Mouse (Mus musculus) heart, adult 9 months (tissue): ENCODE measurements at regions not wholly inside any gene's neighbourhood (a gene's known extent, or its start where the extent isn't known, plus 50 kb on each side); places are given as distances from the start of the nearest gene placed in this dataset.

Source experiments
- DNase-seq, 2 experiments: peaks; one replicate each; pipeline ENCODE4 v3.0.0; 2022; ENCODE audit warnings: low spot score in 2 of 2

DNA sequence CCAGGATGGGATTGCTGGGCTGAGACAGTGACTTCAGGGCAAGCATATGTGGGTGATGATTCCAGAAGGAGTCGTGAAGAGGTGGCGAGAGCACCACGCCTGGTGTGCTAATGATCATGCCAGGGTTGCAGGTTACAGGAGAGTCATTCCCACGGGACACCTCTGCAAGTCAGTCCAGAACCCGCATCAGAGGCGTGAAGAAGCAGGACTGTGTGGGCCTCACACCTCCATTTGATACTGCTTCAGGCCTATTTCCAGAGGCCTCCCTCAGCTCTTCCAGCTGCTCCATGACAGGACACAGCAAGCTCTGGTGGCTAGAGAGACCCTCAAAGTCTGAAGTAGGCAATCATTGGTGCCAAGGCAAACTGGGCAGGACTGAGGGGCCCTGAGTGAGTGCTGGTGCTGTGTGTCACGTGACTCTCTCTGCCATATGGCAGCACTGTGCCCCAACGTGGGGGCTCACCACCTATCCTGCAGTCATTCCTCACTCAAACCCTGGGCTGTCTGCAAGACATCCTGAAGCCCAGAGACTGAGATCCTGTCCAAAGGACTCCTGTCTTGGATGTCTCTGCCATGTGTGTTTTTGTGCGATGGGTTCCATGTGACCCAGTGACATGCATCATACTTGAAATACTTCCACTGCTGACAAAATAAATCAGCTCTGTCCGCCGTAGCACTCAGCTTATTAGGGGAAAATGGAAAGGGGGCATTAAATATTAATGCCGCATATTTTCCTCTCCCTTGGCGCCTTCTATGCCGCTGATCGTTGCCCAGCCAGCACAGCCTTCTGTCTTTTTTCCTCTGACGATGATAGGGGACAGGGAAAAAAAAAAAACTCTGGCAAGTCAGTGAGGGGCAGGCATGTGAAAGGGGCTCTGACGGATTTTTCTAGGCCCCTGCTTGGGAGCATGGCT is 247.6 kb upstream of the Habp2 start:
- DNase-seq: no peak

DNA sequence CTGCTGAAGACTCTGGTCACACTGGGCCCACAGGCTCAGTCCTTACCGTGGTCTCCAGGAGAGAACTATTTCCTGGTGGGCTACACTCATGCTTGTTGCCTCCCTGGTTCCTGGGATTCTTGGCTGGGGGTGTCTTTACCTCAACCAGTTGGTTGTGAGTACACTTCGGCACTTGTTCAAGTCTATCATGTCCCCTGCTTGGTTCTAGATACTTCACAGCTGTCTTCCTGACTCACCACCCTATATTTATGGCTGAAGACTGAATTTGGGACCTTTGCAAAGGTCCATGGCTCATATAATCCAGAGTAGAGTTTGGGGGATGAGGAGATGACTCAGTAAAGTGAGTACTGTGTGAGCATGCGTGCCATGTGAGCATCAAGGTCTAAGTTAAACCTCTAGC is 245.0 kb upstream of the Habp2 start:
- DNase-seq: no peak

DNA sequence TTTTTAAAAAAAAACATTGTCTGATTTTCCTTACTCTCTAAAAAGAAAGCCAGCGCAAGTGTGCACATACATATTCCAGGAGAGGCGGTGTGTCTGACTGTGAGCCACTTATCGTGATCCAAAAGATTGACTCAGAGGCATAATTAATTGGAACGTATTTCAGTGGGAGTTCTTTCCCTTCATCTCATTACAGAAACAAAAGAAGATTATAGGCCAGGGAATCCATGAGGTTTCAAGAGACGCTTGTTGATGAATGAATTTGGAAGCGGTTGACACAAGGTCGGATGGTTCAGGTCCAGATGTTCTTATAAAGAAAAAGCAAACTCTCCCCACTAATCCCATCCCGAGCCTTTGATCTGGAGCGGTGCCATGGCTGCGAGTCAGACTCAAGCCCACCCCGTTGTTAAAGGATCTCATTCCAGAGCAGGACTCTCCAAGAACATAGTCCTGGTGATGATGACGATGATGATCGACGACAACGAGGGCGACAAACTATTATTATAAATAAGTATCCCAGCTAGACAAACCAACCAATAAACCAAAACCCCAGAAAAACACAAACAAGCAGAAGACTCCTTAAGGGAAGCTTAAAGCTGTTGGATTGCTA is 240.1 kb upstream of the Habp2 start:
- DNase-seq: no peak

DNA sequence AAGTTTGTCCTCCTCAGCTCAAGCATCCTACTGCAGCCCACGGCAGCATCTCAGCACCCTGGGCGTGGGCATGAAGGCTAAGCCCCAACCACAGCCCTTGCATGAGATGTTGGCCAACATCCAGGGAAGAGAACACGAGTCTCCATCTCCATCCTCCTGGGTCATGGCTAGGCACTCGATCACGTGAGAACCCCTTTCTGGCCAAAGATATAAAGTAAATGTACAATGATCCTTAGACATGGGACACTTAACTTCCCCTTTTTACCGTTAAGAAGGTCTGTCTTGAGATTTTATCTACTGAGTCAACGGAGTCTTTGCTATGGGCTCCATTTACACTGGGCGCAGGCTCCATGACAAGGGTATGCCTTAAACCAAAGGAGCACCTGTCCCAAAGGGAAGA is 232.8 kb upstream of the Habp2 start:
- DNase-seq: no peak

DNA sequence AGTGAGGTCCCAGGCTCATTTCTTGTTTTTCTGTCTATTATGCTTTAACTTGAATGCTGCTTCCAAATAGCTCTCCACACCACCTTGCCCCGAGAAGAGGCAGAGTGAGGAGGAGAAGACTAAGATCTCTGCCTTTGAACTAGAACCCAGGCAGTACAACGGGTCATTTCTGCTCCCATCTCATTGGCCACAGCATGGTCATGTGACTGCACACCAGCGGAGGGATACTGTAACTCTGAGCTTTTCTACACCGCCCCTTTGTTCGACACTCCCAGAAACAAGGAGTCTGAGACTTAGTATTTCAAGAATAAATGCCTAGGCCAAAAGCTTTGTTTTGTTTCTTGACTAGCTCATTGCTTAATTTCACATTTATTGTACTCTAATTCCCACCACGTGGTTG is 230.5 kb upstream of the Habp2 start:
- no peak for DNase-seq

DNA sequence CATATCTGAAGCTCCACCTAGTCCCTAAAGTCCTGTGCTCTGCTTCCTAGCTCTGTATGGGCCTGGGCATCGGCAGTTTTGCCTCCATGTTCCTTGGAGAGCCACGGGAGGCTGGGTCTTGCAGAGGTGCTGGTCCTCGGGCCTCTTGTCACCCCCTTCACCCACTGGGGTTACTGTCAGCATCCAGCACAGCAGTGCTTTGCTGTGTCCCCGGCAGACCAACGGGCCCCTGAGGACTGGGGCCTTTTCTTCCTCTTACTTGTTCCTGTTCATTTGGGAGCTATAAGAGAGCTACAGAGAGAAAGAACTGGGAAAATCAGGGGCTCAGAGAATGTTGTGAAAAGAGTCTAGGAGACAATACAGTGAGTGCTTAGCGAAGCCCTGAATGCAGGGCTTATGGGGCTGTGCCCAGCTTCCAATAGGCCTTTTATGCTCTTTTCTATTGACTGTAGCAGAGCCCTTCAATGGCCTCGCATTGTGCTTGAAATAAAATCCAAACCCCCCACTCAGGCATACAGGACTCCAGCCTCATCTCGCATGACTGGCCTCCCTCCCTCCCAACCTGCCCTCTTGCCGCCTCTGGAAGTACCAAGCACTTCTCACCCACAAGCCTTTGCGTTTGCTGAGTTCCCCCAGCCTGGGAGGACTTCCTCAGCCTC is 224.9 kb upstream of the Habp2 start:
- no peak for DNase-seq

DNA sequence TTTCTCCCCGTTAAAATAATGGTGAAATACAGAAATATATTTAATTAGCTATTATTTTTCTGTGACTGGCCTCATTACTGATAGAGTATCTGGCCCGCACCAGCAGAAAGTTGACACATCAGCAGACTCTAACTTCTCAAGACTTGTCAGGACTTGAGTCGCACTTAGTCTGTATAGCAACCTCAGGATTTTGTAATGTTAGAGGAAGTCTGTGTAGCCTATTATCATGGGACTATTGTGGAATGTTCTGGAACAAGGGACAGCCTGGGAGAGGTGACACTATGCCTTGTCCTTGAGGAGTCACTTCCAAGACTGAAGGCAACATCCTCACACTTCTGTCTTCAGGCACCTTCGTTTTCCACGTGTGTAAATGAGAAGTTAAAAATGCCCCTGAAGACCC is 223.8 kb upstream of the Habp2 start:
- no peak for DNase-seq

DNA sequence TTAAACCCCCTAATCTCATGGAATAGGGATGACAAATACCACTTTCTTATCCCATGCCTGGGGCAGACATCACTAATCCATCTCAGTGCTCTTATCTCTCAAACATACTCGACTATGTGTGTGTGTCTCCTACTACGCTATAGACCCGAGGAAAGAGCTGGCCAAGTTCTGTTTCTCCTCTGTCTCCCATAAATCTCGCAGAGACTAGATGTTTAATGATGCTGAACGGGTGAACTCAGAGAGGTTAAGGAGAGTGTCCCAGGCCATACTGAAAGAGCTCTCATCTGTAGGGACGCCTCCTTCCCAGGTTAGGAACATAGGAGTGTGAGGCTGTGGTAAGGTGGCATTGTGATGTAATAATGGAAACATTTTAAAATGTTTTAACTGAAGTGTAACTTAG is 221.2 kb upstream of the Habp2 start:
- no peak for DNase-seq

DNA sequence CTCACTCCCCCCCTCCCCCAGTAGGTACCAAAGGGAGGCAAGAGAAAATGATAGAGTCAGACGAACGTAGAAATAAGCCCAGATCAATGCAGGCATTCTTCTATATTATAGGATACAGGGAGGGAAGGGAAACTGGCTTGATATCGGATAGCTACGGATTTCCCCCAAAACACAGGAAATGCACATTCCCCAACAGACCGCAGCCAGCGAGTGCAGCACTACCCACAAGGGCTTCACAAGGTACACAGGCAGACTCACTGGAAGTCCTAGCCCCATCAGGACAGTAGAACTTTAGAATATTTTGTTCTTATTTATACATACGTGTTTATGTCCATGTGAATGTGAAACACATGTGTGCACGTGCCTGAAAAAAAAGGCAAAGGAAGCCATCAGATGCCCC is 218.8 kb upstream of the Habp2 start:
- no peak for DNase-seq

DNA sequence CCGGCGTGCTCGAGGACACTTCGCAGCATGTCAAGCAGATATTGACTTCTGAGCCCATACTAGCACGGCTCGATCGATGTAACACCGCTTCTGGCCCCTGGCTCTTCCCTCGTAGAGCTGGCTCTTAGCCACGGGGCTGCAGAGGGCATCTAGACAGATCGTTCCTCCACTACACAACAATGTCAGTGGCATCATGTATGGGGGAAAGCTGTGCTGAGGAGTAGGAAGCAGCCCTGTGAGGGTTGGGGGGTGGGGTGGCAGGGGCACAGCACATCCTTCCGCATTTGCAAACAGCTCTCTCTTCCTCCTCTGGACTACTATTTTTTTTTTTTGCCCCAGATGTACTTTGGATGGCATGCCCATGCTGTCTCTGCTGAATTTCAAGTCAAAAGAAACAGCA is 218.1 kb upstream of the Habp2 start:
- no peak for DNase-seq

DNA sequence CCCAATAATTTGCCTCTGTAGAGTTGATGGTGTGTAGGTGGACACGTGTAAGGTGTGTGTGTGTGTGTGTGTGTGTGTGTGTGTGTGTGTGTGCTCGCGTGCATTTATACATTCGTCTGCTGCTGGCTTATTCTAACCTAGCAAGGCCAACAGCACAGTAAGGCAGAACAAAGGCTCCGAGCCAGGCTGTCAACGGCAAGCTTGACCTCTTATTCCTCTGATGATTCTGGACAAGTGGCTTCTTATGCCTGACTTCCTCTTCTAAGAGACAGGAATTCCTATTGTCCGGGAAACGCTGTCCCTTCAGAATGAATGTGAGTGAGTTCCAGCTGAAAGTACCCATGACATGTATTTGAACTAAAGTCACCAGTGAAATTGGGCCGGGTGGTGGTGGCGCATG is 217.7 kb upstream of the Habp2 start:
- DNase-seq: no peak

DNA sequence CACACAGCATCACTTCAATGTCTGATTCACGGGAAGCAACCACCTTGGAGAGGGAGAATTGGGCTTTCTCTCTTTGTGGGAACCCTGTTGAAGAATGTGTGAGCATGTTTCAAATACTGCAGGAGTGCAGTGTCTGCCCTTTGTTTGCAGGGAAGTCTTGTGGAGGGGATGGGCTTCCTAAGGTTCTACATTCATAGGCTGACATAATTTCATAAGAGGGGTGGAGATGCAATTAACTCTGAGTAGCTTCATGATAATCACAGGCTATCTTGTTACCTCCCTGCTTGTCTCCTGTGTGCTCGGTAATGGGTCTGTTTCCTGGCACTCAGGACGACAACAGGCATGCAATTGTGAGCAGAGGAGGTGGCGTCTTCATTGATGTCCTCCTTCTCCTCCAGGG is 215.6 kb upstream of the Habp2 start:
- DNase-seq: no peak

DNA sequence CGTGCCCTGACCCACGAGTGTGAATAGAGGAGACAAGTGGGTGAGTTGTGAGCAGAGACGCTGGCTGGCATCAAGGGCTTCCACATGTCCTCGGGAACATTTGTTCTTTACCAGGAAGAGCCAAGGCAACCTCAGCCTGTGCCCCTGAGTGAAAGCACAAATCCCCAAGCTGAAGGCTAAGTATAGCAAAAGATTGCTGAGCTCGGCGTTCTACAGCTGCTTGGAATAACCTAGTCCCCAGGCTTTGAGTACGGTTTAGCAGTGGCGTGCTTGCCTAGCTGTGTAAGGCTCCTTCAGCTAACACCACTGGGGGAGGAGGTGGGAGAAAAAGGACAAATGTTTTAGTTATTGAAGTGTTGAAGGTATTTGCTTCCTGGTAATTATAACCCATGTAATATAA is 210.8 kb upstream of the Habp2 start:
- DNase-seq: no peak

DNA sequence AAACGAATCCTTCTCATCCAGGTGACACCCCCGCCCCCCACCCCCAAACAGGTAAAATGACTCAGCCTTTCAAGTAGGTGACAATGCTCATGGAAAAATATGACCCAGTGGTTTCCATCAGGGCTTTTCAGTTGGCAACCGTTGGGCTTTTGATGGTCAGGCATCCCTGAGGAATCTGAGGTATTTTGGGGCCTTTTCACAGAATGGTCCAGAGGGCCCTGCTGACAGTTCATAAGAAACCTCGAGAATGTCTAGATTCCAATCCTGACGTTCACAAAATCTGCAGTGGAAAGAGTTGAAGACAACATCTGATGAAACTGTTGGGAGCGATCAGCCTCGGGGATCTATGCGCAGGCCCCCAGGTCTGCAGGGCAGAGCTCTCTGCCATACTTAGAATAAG is 209.4 kb upstream of the Habp2 start:
- DNase-seq: no peak

DNA sequence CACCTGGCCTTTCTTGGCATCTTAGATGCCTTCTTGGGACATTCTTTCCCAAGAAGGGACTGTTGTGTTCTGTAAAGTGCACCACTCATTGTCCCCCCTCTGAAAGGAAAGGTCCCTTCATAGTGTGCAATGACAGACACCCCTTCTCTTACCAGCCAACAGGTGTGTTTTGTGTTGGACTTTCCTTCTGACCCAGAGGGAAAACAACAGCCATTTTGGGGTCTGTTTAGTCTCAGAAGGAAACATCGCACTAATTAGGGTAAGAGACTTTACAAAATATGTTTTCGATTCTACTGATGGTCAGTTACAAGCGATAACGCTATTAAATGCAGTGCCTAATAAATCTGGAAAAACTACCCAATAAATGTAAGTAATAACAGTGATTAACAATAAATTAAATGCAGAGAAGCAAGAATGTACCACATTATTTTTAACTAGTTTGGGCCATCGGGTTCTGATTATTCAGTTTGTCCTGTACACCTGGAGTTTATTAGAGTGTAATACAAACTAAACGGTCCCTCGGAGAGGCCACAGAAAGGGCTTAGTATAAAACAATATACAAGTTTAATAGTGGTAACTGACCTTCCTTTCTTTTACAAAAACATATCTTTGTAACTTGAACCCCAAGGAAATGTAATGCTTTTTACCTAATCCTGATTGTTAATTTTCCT is 200.4 kb upstream of the Habp2 start:
- no peak for DNase-seq

DNA sequence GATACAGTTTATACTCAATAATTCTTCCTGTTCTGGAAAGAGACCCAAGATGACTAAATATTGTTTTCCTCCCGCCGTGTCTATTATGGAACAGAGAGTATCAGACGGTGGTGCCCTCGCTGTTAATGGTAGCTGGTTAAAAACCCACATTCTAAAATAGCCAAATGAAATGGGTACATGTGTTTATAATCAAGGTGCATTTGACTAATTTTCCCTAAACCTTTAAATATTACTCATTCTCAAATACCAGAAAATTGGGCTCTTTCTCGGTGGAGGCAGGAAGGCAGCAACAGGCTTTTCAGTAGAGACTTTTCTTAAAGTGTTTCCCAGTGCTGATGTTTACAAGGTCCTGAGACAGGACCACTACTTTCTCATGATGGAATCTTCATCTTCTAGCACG is 199.8 kb upstream of the Habp2 start:
- DNase-seq: no peak

DNA sequence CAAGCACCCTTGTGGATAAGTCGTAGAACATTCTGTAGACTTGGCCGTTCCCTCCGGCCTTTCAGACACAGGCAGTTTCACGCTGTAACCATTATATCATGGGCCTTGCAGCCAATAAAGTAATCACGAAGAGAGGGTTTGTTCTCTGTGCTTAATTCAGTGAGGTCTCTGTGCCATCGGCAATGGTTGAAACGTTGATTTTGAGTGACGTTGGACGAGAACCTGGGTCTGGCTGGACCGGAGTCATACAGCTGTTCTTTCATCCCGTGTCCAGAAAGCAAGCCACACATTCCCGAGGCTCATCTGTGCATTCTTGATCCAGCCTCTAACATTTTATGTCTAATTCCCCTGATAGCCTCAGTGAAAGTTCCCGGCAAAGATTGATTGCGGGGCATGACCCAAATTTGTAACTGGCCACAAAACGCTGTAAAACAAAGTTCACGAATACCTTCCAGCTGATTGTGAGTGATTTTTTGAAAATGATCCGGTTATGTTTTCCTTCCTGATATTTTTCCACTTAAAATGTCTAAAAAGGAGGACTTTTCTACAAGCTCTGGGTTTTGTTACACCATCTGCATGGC is 197.1 kb upstream of the Habp2 start:
- no peak for DNase-seq

DNA sequence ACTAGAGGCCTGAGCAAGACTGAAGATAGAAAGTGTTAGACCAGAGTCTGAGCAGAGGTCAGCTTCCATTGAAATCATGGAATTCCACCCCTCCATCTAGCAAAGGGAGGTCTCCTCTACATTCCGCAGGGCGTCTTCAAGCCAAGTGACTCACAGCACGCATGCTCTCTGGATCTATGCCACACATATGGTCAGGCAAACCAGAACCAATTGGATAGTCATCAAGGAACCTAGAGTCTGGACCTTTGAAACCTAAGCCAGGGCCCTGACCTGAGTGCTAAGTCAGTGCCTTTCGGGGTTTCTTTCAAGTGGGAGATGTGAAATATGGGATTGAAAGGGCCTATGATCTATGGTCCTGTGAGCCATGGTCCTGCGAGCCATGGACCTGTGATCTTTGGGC is 195.4 kb upstream of the Habp2 start:
- DNase-seq: no peak

DNA sequence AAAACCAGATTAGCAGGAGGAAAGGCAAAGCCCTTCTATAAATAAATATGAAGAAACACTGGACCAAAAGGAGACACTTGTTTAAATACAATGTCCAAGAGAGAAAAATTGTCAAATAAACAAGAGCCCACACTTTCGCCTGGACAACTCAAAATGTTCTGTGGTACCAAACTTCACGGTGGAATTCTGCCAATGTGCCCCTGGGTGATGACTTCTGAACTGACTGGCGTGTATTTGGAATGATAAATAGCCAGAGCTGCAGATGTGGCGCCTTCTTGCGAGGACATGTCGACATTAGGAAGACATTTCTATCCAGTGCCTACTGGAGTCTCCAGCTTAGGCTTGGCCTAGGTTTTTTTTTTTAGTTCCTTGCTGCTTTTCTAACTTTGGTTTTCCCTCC is 191.1 kb upstream of the Habp2 start:
- no peak for DNase-seq

DNA sequence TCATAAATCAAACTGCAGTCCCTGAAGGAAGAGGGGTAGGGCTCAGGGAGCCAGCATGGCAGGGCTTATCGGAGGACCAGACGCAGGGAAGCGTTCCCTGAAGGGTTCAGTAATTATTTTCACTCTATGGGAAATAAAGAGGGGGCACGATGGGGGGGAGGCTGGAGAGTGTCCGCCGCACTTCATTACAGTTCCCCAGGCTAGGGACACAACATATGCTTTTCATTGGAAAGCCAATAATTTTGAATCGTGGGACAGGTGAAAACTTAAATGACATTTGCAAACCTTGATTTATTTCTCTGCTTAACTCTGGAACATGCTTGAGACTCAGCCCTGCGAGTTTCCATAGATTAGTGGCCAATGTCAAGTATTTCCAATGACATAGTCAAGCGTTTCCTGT is 187.2 kb upstream of the Habp2 start:
- DNase-seq: no peak

DNA sequence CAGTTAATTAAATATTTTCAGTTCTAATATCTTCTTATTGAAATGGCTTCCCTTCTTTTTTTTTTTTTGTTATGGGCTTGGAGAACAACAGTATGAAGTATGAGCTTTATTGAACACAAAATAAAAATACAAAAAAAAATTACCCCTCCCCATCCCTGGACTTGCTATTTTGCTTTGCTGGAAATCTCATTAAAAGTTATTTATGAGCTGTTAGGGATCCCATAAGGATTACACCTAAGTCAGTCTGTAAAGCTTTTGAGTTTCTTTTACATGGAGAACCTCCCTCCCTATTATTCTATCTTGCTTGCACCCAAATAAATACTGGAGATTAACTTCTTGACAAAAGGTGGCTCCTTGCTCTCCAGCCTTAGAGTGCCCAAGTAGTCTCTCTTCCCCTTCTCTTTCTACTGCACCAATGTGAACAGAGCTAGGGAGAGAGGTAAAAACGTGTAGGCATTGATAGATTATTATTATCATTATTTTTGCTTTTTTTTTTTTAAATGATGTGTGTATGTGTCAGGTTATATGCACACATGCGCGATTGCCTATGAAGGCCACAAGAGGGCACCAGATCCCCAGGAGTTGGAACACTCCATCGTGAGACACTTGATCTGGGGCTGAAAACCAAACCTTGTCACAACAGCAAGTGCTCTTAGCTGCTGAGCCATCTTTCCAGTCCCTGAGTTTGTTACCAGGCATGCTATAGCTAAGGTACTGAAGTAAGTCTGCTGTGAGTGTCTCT is 186.6 kb upstream of the Habp2 start:
- DNase-seq: no peak
